Mouse (Mus musculus): ENCODE results near the gene Zfp185.

Gene Zfp185

GRCm38 (mm10) chrX:73053860-73054563 lies 66.9 kb downstream of the Zfp185 start:
- in situ Hi-C loops (cut with MboI; ENCODE audit: unreplicated experiment in 2 of 2), result loop anchor here in 1 of 2 experiments (10.0 to 25.0 kb wide), 2 partner anchors 383 to 631 kb away; partner anchors contain the start of gene Trex2

- in situ Hi-C loops (cut with MboI; ENCODE audit: unreplicated experiment in 2 of 2), result loop anchor here in 1 of 2 experiments (25.0 kb wide), 1 partner anchor 376 kb away; the partner anchor contains the start of gene Trex2
Measured at GRCm38 (mm10) chrX:73061528-73061927, 74.4 kb downstream of the Zfp185 start.

- in situ Hi-C loops (cut with MboI; ENCODE audit: unreplicated experiment in 2 of 2), result loop anchor here in 1 of 2 experiments (25.0 kb wide), 1 partner anchor 375 kb away; the partner anchor contains the start of gene Trex2
Measured at GRCm38 (mm10) chrX:73062323-73062722, 75.2 kb downstream of the Zfp185 start.

- in situ Hi-C loops (cut with MboI; ENCODE audit: unreplicated experiment in 2 of 2), result loop anchor here in 1 of 2 experiments (25.0 kb wide), 1 partner anchor 374 kb away; the partner anchor contains the start of gene Trex2
Measured at GRCm38 (mm10) chrX:73063512-73064414, 76.6 kb downstream of the Zfp185 start.

GRCm38 (mm10) chrX:73064415-73064793 lies 77.3 kb downstream of the Zfp185 start, which contains the start of gene Pnma3:
TSS of gene Pnma3 (plus strand) at chrX:73064787.
- in situ Hi-C loops (cut with MboI; ENCODE audit: unreplicated experiment in 2 of 2), result loop anchor here in 1 of 2 experiments (25.0 kb wide), 1 partner anchor 373 kb away; the partner anchor contains the start of gene Trex2

- in situ Hi-C loops (cut with MboI; ENCODE audit: unreplicated experiment in 2 of 2), result loop anchor here in 1 of 2 experiments (25.0 kb wide), 1 partner anchor 370 kb away; the partner anchor contains the start of gene Trex2
Measured at GRCm38 (mm10) chrX:73066765-73067312, 79.7 kb downstream of the Zfp185 start.

All from v-Abl transformed pro-B cells (cell line).